Mouse (Mus musculus): ENCODE measurements around the gene Dip2b.

Gene Dip2b

DNA sequence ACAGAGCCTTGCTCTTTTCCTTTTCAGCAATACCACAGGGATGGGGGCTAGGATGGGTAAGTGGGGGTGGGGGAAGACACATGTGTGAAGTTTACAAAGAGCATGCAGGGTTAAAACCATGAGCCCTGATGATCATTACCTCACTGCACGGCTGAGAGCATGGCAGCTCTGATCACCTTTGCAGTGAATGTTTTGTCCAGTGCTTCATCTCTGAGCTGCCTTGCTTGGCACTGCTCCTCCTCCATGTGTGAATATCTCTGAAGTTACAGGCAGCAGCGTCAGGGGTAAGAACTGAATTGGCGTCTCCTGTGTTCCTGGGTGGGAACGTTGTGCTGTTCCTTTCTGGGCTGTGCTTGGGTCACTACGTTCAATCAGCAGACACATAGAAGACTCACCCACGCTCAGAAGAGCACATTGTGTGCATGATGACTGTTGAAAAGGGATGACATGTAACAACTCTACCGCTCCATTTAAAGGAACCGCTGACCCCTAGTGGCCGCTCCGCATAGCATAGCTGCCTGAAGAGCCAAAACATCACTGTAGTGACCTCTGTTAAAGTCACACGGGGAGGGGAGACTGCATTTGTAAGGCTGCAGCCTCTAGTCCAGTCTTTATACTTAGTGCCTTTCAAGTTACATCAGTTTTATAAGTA lies 88.1 kb downstream of the Dip2b start:
- peak; percentile 5 for DNase-seq (ENCODE audit: low read depth, low spot score)

- DNase-seq (ENCODE audit: low read depth, low spot score), result no peak
Measured at GRCm38 (mm10) chr15:100129151-100129790, 90.8 kb downstream of the Dip2b start.

DNA sequence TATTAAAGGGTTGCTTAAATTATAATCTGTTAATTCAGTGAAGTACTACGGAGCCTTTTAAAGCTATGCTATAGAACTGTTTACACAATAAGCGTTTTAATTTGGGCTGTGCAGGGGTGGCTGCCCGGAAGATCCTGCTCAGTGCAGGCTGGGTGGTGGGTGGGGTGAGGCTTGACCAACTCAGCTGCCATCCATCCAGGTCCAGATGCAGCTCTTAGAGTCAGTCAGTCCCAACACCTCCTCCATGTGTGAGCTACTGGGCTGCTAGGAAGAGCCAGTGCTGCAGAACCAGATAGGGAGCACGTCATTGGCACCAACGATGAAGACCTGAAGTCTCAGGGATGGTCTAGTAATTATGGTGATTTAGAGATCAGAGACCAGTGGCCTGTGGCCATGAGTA lies 101.2 kb downstream of the Dip2b start:
- DNase-seq (ENCODE audit: low read depth, low spot score), result no peak

- no peak for DNase-seq (ENCODE audit: low read depth, low spot score)
Measured at GRCm38 (mm10) chr15:100140428-100140827, 102.0 kb downstream of the Dip2b start.

DNA sequence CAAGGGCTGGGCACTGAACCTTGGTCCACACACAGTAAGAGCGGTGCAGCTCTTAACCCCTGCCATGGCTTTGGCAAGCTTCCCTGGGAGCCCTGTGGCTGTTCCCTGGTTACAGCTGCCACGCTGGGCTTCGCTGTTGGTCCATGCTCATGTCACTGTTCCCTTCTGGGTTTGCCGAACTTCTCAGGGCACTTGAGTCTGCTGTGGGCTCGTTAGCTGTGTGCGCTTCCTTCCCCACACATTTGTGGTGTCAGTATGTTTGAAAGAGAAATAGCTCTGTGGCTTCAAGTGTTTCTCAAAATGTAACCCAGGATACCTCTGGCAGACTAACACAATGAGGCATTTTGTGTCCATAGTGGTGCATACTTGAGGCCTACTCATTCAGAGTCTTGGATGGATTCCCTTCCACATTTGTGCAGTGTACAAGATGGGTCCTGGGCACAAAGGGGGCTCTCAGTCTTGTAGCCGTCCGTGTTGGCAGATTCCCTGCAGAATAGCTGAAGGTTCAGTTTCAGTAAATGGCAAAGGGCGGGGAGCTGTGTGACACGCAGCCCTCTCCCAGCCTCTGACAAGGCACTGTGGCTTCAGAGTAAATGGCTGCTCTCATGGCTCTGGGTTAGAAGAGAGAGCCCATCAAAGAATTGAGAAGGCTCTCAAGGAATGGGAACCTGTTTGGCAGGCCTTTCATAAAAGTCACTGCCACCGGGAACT lies 104.8 kb downstream of the Dip2b start:
- DNase-seq (ENCODE audit: low read depth, low spot score), result no peak

DNA sequence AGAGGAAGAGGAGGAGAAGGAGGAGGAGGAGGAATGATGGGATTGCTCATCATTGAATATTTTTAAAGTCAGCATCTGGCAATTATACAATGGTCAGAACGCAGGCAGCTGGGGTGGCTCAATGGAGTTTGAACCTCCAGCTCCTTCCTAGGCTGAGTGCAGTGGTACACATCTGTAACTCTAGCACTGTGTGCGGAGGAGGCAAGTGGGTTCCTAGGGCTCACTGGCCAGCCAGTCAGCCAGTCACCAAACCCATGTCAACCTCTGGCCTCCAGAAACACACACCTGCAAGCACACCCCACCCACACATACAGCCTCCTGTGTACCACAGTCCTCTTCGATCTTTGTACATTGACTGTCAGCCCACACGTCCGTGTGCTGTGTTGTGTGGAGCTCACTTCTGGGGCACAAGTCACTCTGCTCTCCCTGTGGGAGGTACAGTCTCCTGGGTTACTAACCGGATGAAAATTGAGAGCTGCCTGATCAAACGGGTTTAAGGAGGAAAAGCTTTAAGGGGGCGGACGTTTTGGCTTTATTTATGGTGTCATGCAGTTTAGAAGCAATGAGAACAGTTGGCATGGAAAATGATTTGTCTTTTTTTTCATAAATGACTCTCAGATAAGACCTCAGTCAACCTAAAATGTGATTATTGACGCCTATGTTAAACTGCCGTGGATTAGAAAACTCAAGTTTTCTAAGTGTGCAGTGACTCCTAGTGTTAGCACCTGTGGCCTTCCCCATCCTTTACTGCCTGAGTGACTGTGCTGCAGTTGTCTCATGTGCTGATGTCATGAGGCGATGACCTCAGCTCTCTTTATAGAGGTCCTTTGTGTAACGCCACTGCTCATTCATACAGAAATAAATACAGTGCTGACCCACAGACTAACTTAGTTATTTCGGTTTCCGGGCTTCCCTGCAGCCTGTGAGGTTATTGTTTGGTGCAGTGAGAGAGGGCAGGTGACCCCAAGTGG lies 106.7 kb downstream of the Dip2b start:
- DNase-seq (ENCODE audit: low read depth, low spot score), result no peak

DNA sequence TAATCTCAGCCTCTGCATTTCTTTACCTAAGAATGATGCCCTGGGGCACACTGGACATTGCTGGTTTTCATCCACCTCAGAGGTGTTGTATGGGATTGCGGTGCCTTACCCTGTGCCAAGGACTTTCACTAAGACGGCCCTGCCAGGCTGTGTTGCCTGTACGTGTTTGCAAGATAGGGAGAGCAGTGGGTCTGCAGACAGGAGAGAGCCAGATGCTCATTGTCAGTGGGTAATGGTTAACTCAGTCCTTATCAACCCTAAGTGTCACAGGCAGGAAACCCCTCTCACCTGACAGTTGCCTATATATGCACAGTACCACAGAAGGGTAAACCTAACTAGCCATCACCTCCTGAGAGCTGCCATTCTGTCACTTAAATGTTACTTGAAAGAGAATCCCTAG lies 107.5 kb downstream of the Dip2b start:
- DNase-seq (ENCODE audit: low read depth, low spot score), result no peak

GRCm38 (mm10) chr15:100150593-100150992 lies 112.1 kb downstream of the Dip2b start:
- DNase-seq (ENCODE audit: low read depth, low spot score), result no peak

GRCm38 (mm10) chr15:100152321-100152720 lies 113.9 kb downstream of the Dip2b start:
- no peak for DNase-seq (ENCODE audit: low read depth, low spot score)

DNA sequence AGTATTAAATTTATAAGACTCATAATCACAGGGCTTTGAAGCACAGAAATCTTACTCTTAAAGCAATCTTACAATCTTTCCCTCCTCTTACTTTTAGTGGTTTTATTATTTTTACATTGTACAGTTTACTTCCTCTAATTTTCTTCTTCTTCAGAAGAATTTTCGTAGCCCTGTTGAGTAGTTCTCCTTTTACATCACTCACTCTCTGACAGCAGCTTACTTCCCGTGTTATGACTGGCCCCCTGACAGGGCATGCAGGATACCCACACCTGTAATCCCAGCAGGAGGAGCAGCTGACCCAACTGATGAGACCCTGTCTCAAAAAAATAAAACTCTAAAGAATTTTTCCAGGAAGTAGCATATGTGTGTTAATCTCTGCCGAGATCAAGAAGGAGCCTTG lies 114.6 kb downstream of the Dip2b start:
- no peak for DNase-seq (ENCODE audit: low read depth, low spot score)

DNA sequence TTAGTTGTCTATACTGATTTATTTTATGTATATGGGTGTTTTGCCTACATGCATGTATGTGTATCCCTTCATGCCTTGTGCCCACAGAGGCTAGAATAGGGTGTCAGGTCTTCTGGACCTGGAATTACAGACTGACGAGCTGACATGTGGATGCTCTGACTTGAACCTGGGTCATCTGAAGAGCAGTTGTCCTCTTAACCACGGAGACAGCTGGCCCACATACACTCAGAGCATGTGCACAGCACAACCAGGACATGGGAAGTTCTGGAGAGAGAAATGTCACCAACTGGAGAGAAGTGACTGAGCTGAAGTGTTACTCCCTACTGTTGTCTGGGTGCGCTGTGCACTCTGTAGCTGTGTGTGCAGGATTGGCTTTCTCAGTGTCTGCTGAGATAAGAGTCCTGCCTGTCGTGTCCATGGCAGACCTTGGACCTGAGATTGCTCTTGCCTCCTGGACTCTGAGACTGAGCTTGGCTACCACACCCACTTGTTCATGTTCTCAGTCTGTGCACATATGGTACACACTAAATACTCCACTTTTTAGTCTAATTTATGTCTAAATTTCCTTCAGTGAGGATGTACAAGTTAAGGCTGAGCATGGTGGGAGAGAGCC lies 117.7 kb downstream of the Dip2b start:
- no peak for DNase-seq (ENCODE audit: low read depth, low spot score)

DNA sequence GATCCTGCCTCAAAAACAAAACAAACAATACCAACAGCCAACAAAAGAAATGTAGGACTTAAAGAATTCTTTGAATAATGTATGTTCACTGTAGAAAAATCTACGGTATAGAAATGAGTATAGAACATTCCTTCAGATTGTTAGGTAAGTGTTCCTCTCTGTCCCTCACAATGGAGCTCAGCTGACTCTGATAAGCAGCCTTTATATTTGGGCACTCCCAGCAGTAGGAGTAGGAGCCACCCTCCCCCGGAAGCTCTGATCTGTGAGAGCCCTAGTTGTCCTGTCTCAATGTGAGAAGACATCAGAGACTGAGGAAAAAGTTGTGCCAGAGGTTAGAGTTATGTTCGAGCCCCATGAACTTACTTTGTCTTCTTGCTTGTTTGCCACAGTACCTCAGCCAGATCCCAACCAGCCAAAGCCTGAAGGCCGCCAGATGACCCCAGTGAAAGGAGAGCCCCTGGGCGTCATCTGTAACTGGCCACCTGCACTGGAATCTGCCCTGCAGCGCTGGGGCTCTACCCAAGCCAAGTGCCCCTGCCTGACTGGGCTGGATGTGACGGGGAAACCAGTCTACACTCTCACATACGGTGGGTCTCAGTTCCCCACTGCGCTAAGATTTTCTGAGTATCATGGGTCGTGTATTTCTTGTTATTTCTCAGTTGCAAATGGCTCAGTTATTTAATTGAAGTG lies 118.5 kb downstream of the Dip2b start:
- no peak for DNase-seq (ENCODE audit: low read depth, low spot score)

- no peak for DNase-seq (ENCODE audit: low read depth, low spot score)
Measured at GRCm38 (mm10) chr15:100158985-100159384, 120.5 kb downstream of the Dip2b start.

- DNase-seq (ENCODE audit: low read depth, low spot score), result no peak
Measured at GRCm38 (mm10) chr15:100161747-100162280, 123.3 kb downstream of the Dip2b start.

GRCm38 (mm10) chr15:100163381-100164051 lies 125.1 kb downstream of the Dip2b start:
- DNase-seq (ENCODE audit: low read depth, low spot score), result no peak

DNA sequence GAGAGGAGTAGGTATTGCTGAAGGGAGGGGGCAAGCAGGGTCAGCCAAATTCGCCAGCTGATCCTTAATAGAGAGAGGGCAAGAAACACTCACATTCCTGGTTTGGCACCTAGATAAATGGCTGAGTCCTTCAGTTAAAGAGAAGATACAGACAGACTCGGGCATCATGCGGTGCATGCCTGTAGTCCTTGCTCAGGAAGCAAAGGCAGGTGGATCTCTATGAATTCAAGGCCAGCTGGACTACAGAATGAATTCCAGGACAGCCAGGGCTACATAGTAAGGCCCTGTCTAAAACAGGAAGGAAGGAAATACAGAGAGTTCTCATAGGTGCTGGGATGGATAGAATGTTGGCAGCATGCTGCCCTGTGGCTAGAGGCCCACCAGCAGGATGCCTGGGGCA lies 128.0 kb downstream of the Dip2b start:
- no peak for DNase-seq (ENCODE audit: low read depth, low spot score)

GRCm38 (mm10) chr15:100167791-100168190 lies 129.3 kb downstream of the Dip2b start:
- DNase-seq (ENCODE audit: low read depth, low spot score), result no peak

DNA sequence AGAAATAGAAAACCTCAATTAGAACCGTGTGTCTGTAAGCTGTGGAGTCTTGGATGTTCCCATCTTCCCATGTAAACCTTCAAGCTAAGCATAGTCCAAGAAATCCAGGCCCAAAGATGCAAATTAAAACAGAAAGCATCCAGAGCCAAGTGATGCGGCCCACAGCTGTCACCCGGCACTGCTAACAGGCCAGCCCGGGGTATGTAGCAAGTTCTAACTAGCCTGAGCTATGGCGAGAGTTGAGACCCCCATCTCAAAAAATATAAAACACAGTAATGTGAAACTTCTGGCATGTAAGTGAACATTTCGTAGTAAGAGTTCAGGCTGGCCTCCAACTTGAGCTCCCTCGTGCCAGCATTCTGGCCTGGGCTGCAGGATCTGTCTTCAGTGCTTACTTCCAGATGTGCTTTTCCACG lies 129.7 kb downstream of the Dip2b start:
- DNase-seq (ENCODE audit: low read depth, low spot score), result no peak

DNA sequence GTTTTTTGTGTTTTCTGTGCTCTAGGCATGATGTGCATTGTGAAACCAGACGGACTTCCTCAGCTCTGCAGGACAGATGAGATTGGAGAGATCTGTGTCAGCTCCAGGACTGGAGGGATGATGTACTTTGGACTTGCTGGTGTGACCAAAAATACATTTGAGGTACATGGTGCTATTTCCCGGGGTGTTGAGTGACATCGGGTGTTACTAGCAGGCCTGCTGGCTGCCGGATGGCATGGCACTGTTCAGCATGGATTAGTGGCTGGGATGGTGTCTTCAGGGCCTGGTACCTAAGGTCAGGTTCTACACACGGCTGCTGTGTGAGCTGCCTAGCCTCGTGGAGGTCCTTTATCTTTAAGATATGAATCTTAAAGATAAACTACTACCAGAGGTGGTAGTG lies 136.7 kb downstream of the Dip2b start:
- DNase-seq (ENCODE audit: low read depth, low spot score), result no peak

DNA sequence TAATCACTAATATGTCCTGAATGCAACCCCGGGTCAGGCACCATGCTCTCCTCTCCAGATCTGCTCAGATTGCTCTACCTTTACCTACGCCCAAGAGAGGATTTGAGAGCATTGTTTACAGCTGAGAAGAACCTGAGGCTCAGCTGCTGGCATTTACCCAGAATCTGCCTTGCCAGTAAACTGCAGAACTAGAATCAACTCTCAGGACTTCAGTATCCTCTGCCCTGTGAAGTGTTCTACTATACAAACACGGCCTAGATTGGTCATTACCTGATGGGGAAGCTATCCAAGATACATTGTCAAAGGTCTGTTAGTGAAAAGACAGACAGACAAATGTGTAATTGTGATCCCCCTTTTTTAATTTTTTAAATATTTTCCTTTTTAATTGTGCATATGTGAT lies 138.7 kb downstream of the Dip2b start:
- DNase-seq (ENCODE audit: low read depth, low spot score), result no peak

All from c-Kit-negative CD71-positive TER-119-positive erythroid progenitor cells, embryonic 14.5 days (primary cell).